Mouse (Mus musculus): Measurements from ENCODE around the gene Pex16. TPM values are rescaled to one million over a fixed set of nuclear protein-coding genes. Genes with fewer than 3 reads are reported as not detected.
"Not testable (repeated sequence)": the region's sequence is repeated elsewhere in the genome, so short reads cannot be mapped to it uniquely, and the experiment has no call there.

Gene Pex16
- polyA plus RNA-seq, 1 experiment from 2014 or later = 18.6 TPM

DNA sequence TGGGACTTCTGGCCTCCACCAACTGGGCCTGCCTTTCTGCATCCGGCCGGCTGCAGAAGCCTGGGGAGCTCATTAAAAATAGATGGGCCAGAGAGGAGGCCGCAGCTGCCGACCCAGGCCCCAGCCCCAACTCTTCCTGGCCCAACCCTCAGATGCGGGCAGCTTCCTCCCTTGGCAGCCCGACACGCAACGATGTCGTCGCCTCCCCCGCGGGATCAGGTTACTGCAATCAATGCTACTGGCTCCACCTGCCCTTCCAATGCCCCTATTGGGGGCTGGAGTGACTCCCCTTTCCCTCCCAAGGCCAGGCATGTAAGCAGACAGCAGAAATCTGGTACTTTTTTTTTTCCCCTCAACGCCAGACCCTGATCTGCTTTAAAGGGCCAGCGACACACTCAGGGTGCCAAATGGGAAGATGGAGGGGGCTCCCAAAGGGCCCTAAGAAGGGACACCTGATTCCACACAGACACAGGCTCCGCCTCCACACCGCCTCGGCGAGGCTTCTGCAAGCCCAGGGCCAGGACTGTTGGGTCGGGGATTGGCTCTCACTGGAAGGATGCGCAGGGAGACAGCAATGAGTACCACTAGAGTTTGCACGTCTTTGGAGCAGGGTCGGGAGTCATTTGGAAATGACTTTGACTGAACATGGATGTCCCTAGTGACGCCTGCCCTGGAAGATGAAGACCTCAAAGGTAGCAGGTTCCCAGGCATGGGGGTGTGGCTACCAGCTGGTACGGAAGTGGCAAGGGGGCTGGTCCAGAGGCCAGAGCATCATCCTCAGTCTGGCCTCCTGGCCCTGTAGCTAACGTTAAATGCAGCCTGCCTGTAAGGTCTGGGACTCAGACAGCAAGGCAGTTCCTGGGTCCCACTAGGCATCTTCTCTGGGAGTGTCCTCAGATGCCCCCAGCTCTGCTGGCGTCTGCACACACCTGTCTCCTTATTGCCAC is 18.1 kb downstream of the Pex16 start:
- Histone ChIP-seq H3K4me2 (replicated peaks) (peak overlapping the region; percentile 73), H3K4me1 (peaks cover 48% of the 10 kb centered on the region), H3K27me3 (no peaks in the 10 kb centered on the region), H3K4me3 (peak overlapping the region; percentile 46), H3K27ac (peak overlapping the region; percentile 86), H3K36me3 (no peaks in the 10 kb centered on the region), H3K9me3 (no peaks in the 10 kb centered on the region), H3K9ac (peak overlapping the region; percentile 62)
- peak; percentile 10; the same call in 1 of the 2 replicates for ATAC-seq (ENCODE audit: low FRiP score, low read depth)
- whole genome bisulfite sequencing = 3% methylated on average over 26 of the region's 26 CpGs

DNA sequence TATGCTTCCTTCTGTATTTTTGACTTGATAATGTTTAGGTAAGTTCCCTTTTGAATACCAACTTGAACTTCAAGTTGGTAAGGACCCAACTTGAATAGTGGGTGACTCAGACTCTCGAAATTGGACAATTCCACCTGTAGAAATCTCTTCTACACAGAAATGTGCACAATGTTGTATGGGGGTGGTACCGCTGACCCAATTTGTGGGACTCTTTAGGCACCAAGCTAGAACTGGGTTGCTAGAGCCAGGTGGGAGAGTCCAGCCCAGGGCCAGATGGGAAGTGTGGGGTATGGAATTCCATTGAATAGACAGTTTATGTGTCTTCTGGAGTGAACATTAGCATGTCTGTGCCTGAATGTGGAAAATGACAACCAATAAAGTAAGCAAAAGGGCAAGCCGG is 21.1 kb downstream of the Pex16 start:
- Histone ChIP-seq H3K4me2 (replicated peaks) (no peak overlapping the region), H3K27ac (no peak overlapping the region), H3K27me3 (peaks cover 15% of the 10 kb centered on the region), H3K4me1 (peaks cover 28% of the 10 kb centered on the region), H3K36me3 (no peaks in the 10 kb centered on the region), H3K9ac (no peak overlapping the region), H3K4me3 (no peak overlapping the region), H3K9me3 (no peaks in the 10 kb centered on the region)
- no peak for ATAC-seq (ENCODE audit: low FRiP score, low read depth)
- WGBS = 77% methylated on average over 3 of the region's 3 CpGs

- H3K27ac ChIP-seq = no peak overlapping the region
- H3K4me2 ChIP-seq (replicated peaks) = no peak overlapping the region
- H3K9ac ChIP-seq = no peak overlapping the region
- 83% methylated on average over 1 of the region's 1 CpGs for WGBS
- peaks cover 19% of the 10 kb centered on the region for H3K27me3 ChIP-seq
- ATAC-seq (ENCODE audit: low FRiP score, low read depth) = no peak
- no peak overlapping the region for H3K4me3 ChIP-seq
- no peaks in the 10 kb centered on the region for H3K9me3 ChIP-seq
- peaks cover 19% of the 10 kb centered on the region for H3K4me1 ChIP-seq
- H3K36me3 ChIP-seq = no peaks in the 10 kb centered on the region
Measured at GRCm38 (mm10) chr2:92397436-92397835, 23.0 kb downstream of the Pex16 start.

- WGBS = 76% methylated on average over 4 of the region's 4 CpGs
- H3K27ac ChIP-seq; H3K9me3 ChIP-seq; ATAC-seq (ENCODE audit: low FRiP score, low read depth); H3K9ac ChIP-seq; H3K4me3 ChIP-seq; H3K4me2 ChIP-seq (replicated peaks): not testable (repeated sequence)
- peaks cover 11% of the 10 kb centered on the region for H3K4me1 ChIP-seq
- peaks cover 17% of the 10 kb centered on the region for H3K36me3 ChIP-seq
- H3K27me3 ChIP-seq = peaks cover 19% of the 10 kb centered on the region
Measured at GRCm38 (mm10) chr2:92399877-92400276, 25.4 kb downstream of the Pex16 start.

DNA sequence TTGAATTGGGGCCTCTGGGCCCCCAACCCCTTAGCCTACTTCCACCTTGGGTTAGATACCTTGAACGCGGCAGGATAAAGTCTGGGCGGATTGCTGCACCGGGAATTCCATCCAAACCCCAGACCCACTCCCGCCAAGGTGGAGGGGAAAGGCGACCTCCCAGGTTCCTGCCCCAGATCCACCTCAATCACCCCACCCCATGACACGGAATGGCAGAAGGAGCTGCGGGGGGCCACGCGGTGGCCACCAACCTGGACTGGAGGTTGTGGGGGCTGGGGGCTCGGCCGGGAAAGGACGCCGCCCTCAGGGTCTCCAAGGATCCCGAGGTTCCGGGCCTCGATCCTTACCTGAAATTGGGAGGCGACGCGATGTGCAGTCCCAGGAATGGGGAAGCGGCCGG is 26.2 kb downstream of the Pex16 start:
- H3K9ac ChIP-seq = peak overlapping the region; percentile 75
- no peak overlapping the region for H3K27ac ChIP-seq
- no peaks in the 10 kb centered on the region for H3K9me3 ChIP-seq
- peaks cover 19% of the 10 kb centered on the region for H3K27me3 ChIP-seq
- H3K4me3 ChIP-seq = peak overlapping the region; percentile 62
- peak overlapping the region; percentile 86 for H3K4me2 ChIP-seq (replicated peaks)
- peaks cover 25% of the 10 kb centered on the region for H3K36me3 ChIP-seq
- WGBS = 6% methylated on average over 18 of the region's 22 CpGs
- peaks cover 11% of the 10 kb centered on the region for H3K4me1 ChIP-seq
- ATAC-seq (ENCODE audit: low FRiP score, low read depth) = 0 out of 2 replicates have a peak, but pooled peaks have one; percentile 8

DNA sequence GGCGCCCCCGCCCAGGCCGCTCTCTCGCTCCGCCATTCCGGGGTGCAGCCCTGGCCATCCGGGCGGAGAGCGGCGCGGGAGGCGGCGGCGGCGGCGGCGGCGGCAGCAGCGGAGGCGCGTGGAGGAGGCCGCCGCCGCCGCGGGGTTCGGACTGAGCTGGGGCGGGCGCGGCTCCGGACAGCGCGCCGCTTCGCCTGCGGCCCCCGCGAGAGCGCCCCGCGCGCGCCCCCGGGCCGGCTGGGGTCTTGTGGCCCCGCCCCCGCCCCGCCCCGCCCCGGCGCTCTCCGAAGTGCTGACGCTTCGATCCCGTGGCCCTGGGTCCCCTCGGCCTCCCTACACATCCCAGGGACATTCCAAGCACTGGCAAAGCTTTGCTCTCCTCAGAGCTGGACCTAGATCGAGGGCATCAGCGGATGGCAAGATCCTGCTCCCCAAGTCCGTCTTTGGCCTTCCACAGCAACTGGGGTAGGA is 26.6 kb downstream of the Pex16 start, which contains the start of gene Mapk8ip1:
Gene Mapk8ip1 (minus strand): TSS at position 173 of the 471 bp plus-strand sequence.
- Histone ChIP-seq H3K4me1 (peaks cover 11% of the 10 kb centered on the region), H3K9me3 (no peaks in the 10 kb centered on the region), H3K27me3 (peaks cover 19% of the 10 kb centered on the region), H3K4me3 (peak within 1 kb of the TSS; percentile 62), H3K36me3 (peaks cover 29% of the 10 kb centered on the region), H3K9ac (peak within 1 kb of the TSS; percentile 75), H3K27ac (no peak within 1 kb of the TSS), H3K4me2 (replicated peaks) (peak within 1 kb of the TSS; percentile 86)
- peak; percentile 60 for ATAC-seq (ENCODE audit: low FRiP score, low read depth)
- WGBS = 1% methylated on average over 34 of the region's 59 CpGs

DNA sequence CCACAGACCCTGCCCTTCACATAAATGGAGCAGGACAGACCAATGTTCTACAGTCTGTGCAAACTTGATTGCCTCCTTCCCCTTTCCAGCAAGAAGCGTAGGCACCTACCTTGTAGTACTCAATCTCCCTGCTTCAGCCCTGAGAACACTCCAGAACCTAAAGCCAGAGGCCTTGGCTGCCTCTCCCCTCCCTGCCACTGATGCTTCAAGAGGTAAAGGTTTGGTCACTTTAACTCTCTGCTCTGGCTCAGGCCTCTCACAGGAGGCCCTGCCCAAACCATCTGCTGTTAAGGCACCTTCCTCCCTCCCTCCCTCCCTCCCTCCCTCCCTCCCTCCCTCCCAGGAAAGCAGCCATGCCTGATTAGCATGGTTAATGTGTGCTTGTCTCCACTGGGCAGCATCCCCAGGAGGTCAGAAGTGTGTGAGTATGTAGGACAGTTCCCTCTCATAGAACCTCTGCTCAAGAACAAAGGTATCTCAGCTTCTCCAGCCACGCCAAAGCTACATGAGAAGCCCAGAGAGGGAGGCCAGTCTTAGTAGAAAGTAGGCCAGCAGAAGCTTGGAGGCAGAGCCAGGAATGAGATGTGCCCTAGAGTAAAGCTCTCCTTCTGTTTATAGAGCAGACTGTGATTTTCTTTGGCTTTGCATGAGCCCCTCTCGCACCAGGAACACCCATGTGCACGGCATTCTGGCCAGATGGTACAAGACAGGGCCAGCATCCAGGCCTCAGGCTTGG is 28.3 kb downstream of the Pex16 start:
- Histone ChIP-seq H3K27ac (no peak overlapping the region), H3K36me3 (peaks cover 46% of the 10 kb centered on the region), H3K27me3 (peaks cover 19% of the 10 kb centered on the region), H3K4me1 (peaks cover 11% of the 10 kb centered on the region), H3K9me3 (no peaks in the 10 kb centered on the region), H3K9ac (no peak overlapping the region), H3K4me3 (no peak overlapping the region), H3K4me2 (replicated peaks) (no peak overlapping the region)
- 73% methylated on average over 4 of the region's 4 CpGs for WGBS
- ATAC-seq (ENCODE audit: low FRiP score, low read depth) = no peak

- Histone ChIP-seq H3K27ac (no peak overlapping the region), H3K4me1 (peaks cover 11% of the 10 kb centered on the region), H3K9me3 (no peaks in the 10 kb centered on the region), H3K36me3 (peaks cover 57% of the 10 kb centered on the region), H3K27me3 (peaks cover 19% of the 10 kb centered on the region), H3K4me2 (replicated peaks) (no peak overlapping the region), H3K9ac (no peak overlapping the region), H3K4me3 (no peak overlapping the region)
- ATAC-seq (ENCODE audit: low FRiP score, low read depth) = no peak
- WGBS = 90% methylated on average over 5 of the region's 5 CpGs
Measured at GRCm38 (mm10) chr2:92403776-92404319, 29.4 kb downstream of the Pex16 start.

DNA sequence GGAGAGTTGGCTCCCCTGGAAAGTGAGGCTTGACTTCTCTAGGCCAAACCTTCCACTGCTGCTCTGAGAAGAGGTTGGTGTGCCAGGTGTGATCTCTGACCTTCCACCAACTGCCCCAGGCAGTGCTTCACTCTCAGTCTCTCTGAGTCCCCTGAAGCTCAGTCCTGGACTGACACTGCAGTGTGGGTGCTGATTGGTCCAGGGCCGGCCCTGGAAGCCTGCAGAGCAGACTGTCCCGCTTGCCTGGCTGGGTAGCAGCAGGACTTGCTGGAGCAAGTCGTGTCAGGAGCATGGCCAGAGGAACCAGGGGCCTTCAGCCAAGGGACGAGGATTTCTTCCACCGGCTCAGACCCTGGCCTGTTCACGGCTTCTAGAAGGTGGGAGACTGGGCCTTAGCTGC is 30.3 kb downstream of the Pex16 start:
- ATAC-seq (ENCODE audit: low FRiP score, low read depth) = no peak
- no peak overlapping the region for H3K27ac ChIP-seq
- H3K27me3 ChIP-seq = peaks cover 11% of the 10 kb centered on the region
- 83% methylated on average over 6 of the region's 6 CpGs for WGBS
- H3K4me2 ChIP-seq (replicated peaks) = no peak overlapping the region
- no peak overlapping the region for H3K9ac ChIP-seq
- H3K4me1 ChIP-seq = peaks cover 11% of the 10 kb centered on the region
- H3K4me3 ChIP-seq = no peak overlapping the region
- H3K9me3 ChIP-seq = no peaks in the 10 kb centered on the region
- H3K36me3 ChIP-seq = peaks cover 65% of the 10 kb centered on the region

GRCm38 (mm10) chr2:92405687-92406086 is 31.2 kb downstream of the Pex16 start:
- Histone ChIP-seq H3K36me3 (peaks cover 75% of the 10 kb centered on the region), H3K9ac (no peak overlapping the region), H3K4me1 (peaks cover 6% of the 10 kb centered on the region)

GRCm38 (mm10) chr2:92408309-92409045 is 34.0 kb downstream of the Pex16 start:
- Histone ChIP-seq H3K27me3 (no peaks in the 10 kb centered on the region), H3K4me2 (replicated peaks) (no peak overlapping the region), H3K27ac (no peak overlapping the region), H3K4me1 (no peaks in the 10 kb centered on the region), H3K9me3 (no peaks in the 10 kb centered on the region), H3K36me3 (peaks cover 99% of the 10 kb centered on the region), H3K9ac (no peak overlapping the region), H3K4me3 (no peak overlapping the region)
- no peak for ATAC-seq (ENCODE audit: low FRiP score, low read depth)
- WGBS = 91% methylated on average over 18 of the region's 18 CpGs

More at GRCm38 (mm10) chr2:92405687-92406086, 31.2 kb downstream of the Pex16 start:
- ATAC-seq (ENCODE audit: low FRiP score, low read depth) = no peak
- no peak overlapping the region for H3K4me3 ChIP-seq
- 97% methylated on average over 7 of the region's 7 CpGs for WGBS
- peaks cover 3% of the 10 kb centered on the region for H3K27me3 ChIP-seq
- H3K9me3 ChIP-seq = no peaks in the 10 kb centered on the region
- no peak overlapping the region for H3K4me2 ChIP-seq (replicated peaks)
- H3K27ac ChIP-seq = no peak overlapping the region
